Comparison of ENCODE assay signal across 27 mouse cellular contexts in genomic region chr3:80002335-80002734, GRCm38 (mm10).
A peak's percentile ranks its signal among the peaks of the same experiment; 100 is the strongest.
DNase-seq lines count a peak whose midpoint lies in the region; ATAC-seq and TF ChIP-seq lines count a peak whose summit lies in the region.
"Had no signal": no experiment of that assay in that cellular context is flagged by ENCODE, and none has a peak within 500 bp of the region (broad histone marks: within the 10 kb centered on the region; RNA-seq: fewer than 3 reads in every experiment).

No protein-coding gene starts in this region.

- H3K9me3 ChIP-seq in hindbrain, embryonic 12.5 days (replicated peaks), result no peaks in the 10 kb centered on the region
- H3K9me3 ChIP-seq in hindbrain, embryonic 14.5 days (ENCODE audit: control insufficient read depth, low read length), result no peaks in the 10 kb centered on the region
- no peaks in the 10 kb centered on the region for H3K9me3 ChIP-seq in neural tube, embryonic 11.5 days (ENCODE audit: control insufficient read depth, low read length)
- H3K9me3 ChIP-seq in neural tube, embryonic 15.5 days (replicated peaks), result no peaks in the 10 kb centered on the region
- no peaks in the 10 kb centered on the region for H3K9me3 ChIP-seq in forebrain, embryonic 15.5 days
- H3K9me3 ChIP-seq: embryonic facial prominence, embryonic 13.5 days; heart, embryonic 10.5 days; heart, embryonic 15.5 days; limb, embryonic 10.5 days; limb, embryonic 15.5 days; liver, embryonic 13.5 days had no signal

- no peak overlapping the region for H3K4me3 ChIP-seq in hindbrain, embryonic 12.5 days
- no peak overlapping the region for H3K4me3 ChIP-seq in hindbrain, embryonic 14.5 days (replicated peaks; ENCODE audit: low read length)
- H3K4me3 ChIP-seq in neural tube, embryonic 11.5 days (ENCODE audit: low read depth, low read length), result no peak overlapping the region
- no peak overlapping the region for H3K4me3 ChIP-seq in neural tube, embryonic 15.5 days (replicated peaks)
- no peak overlapping the region for H3K4me3 ChIP-seq in forebrain, embryonic 15.5 days
- no peak overlapping the region for H3K4me3 ChIP-seq in left cerebral cortex, adult 2 months
- H3K4me3 ChIP-seq: embryonic facial prominence, embryonic 13.5 days; erythroblast, embryonic 14.5 days; heart, embryonic 10.5 days; heart, embryonic 15.5 days; limb, embryonic 10.5 days; limb, embryonic 15.5 days; liver, embryonic 13.5 days had no signal

- DNase-seq in hindbrain, embryonic 14.5 days (ENCODE audit: low spot score), result no peak
- no peak for DNase-seq in neural tube, embryonic 11.5 days (ENCODE audit: low spot score)
- DNase-seq in right cerebral cortex, adult 2 months (ENCODE audit: low spot score in 2 of 2), result no peak
- no peak for DNase-seq in left cerebral cortex, adult 2 months (ENCODE audit: extremely low spot score in 1 of 2, low spot score in 2 of 2)
- DNase-seq: adrenal gland, postnatal 25 days; B cell, adult 2 months; cerebellum, adult 2 months; cerebellum, postnatal 25 days; gastrocnemius, postnatal 14 days; kidney, adult 9 months; kidney, postnatal 10 days; layer of hippocampus, postnatal 36 days; liver, embryonic 13.5 days; lung, adult 2 months; lung, postnatal 10 days; thymus, postnatal 4 days had no signal

- WGBS in hindbrain, embryonic 12.5 days, result 36% methylated on average over 6 of the region's 6 CpGs
- 31% methylated on average over 6 of the region's 6 CpGs for WGBS in hindbrain, embryonic 14.5 days
- 55% methylated on average over 6 of the region's 6 CpGs for WGBS in neural tube, embryonic 11.5 days
- 25% methylated on average over 6 of the region's 6 CpGs for WGBS in neural tube, embryonic 15.5 days
- WGBS in forebrain, embryonic 15.5 days, result 35% methylated on average over 6 of the region's 6 CpGs

- TF ChIP-seq CTCF in left cerebral cortex, adult 2 months (IDR thresholded peaks at IDR 0.05), result no peak

- 0 out of 2 replicates have a peak, but pooled peaks cover 2% of the 10 kb centered on the region for H3K4me1 ChIP-seq in hindbrain, embryonic 12.5 days
- no peaks in the 10 kb centered on the region for H3K4me1 ChIP-seq in hindbrain, embryonic 14.5 days (replicated peaks; ENCODE audit: control insufficient read depth, insufficient read depth, low read length)
- no peaks in the 10 kb centered on the region for H3K4me1 ChIP-seq in neural tube, embryonic 11.5 days (ENCODE audit: control insufficient read depth, insufficient read depth, low read length)
- no peaks in the 10 kb centered on the region for H3K4me1 ChIP-seq in neural tube, embryonic 15.5 days
- H3K4me1 ChIP-seq in forebrain, embryonic 15.5 days, result 0 out of 2 replicates have a peak, but pooled peaks cover 2% of the 10 kb centered on the region
- H3K4me1 ChIP-seq: embryonic facial prominence, embryonic 13.5 days; limb, embryonic 15.5 days had no signal

- no peak overlapping the region for H3K9ac ChIP-seq in hindbrain, embryonic 12.5 days
- H3K9ac ChIP-seq in hindbrain, embryonic 14.5 days, result no peak overlapping the region
- H3K9ac ChIP-seq in neural tube, embryonic 11.5 days (ENCODE audit: low read length), result no peak overlapping the region
- no peak overlapping the region for H3K9ac ChIP-seq in neural tube, embryonic 15.5 days (replicated peaks)
- no peak overlapping the region for H3K9ac ChIP-seq in forebrain, embryonic 15.5 days (replicated peaks)
- H3K9ac ChIP-seq: embryonic facial prominence, embryonic 13.5 days; heart, embryonic 15.5 days; limb, embryonic 15.5 days; liver, embryonic 13.5 days had no signal

- peak; percentile 56; the same call in 1 of the 2 replicates for ATAC-seq in hindbrain, embryonic 12.5 days (ENCODE audit: low FRiP score)
- no peak for ATAC-seq in hindbrain, embryonic 14.5 days (ENCODE audit: low FRiP score)
- ATAC-seq in neural tube, embryonic 11.5 days (ENCODE audit: insufficient read depth, low FRiP score, low TSS enrichment), result peak; percentile 65; the same call in 1 of the 2 replicates
- ATAC-seq in neural tube, embryonic 15.5 days (ENCODE audit: low FRiP score), result no peak
- ATAC-seq in forebrain, embryonic 15.5 days (replicated peaks), result peak; percentile 53; the same call in 1 of the 2 replicates
- ATAC-seq: intestine, postnatal 0 days had no signal

- no peak overlapping the region for H3K27ac ChIP-seq in hindbrain, embryonic 12.5 days
- no peak overlapping the region for H3K27ac ChIP-seq in hindbrain, embryonic 14.5 days
- no peak overlapping the region for H3K27ac ChIP-seq in neural tube, embryonic 11.5 days (ENCODE audit: low read depth, low read length)
- no peak overlapping the region for H3K27ac ChIP-seq in neural tube, embryonic 15.5 days (replicated peaks)
- no peak overlapping the region for H3K27ac ChIP-seq in forebrain, embryonic 15.5 days (replicated peaks)
- no peak overlapping the region for H3K27ac ChIP-seq in left cerebral cortex, adult 2 months
- H3K27ac ChIP-seq: embryonic facial prominence, embryonic 13.5 days; heart, embryonic 10.5 days; heart, embryonic 15.5 days; limb, embryonic 10.5 days; limb, embryonic 15.5 days; liver, embryonic 13.5 days; macrophage had no signal

- H3K4me2 ChIP-seq in hindbrain, embryonic 12.5 days (replicated peaks), result no peak overlapping the region
- no peak overlapping the region for H3K4me2 ChIP-seq in hindbrain, embryonic 14.5 days (replicated peaks)
- no peak overlapping the region for H3K4me2 ChIP-seq in neural tube, embryonic 11.5 days (ENCODE audit: low read depth)
- no peak overlapping the region for H3K4me2 ChIP-seq in neural tube, embryonic 15.5 days
- H3K4me2 ChIP-seq in forebrain, embryonic 15.5 days (replicated peaks), result no peak overlapping the region
- H3K4me2 ChIP-seq: embryonic facial prominence, embryonic 13.5 days; heart, embryonic 15.5 days; limb, embryonic 15.5 days; liver, embryonic 13.5 days had no signal

- no peaks in the 10 kb centered on the region for H3K36me3 ChIP-seq in hindbrain, embryonic 12.5 days
- H3K36me3 ChIP-seq in hindbrain, embryonic 14.5 days (replicated peaks; ENCODE audit: control insufficient read depth, insufficient read depth), result no peaks in the 10 kb centered on the region
- H3K36me3 ChIP-seq in neural tube, embryonic 11.5 days (ENCODE audit: control insufficient read depth, insufficient read depth, low read length), result no peaks in the 10 kb centered on the region
- H3K36me3 ChIP-seq in neural tube, embryonic 15.5 days, result no peaks in the 10 kb centered on the region
- H3K36me3 ChIP-seq in forebrain, embryonic 15.5 days, result no peaks in the 10 kb centered on the region
- H3K36me3 ChIP-seq: embryonic facial prominence, embryonic 13.5 days; heart, embryonic 10.5 days; heart, embryonic 15.5 days; limb, embryonic 10.5 days; limb, embryonic 15.5 days; liver, embryonic 13.5 days had no signal

- H3K27me3 ChIP-seq in hindbrain, embryonic 12.5 days, result no peaks in the 10 kb centered on the region
- H3K27me3 ChIP-seq in hindbrain, embryonic 14.5 days (ENCODE audit: control insufficient read depth, insufficient read depth, low read length), result no peaks in the 10 kb centered on the region
- no peaks in the 10 kb centered on the region for H3K27me3 ChIP-seq in neural tube, embryonic 11.5 days (ENCODE audit: control insufficient read depth, insufficient read depth, low read length)
- no peaks in the 10 kb centered on the region for H3K27me3 ChIP-seq in neural tube, embryonic 15.5 days (replicated peaks)
- no peaks in the 10 kb centered on the region for H3K27me3 ChIP-seq in forebrain, embryonic 15.5 days
- H3K27me3 ChIP-seq: embryonic facial prominence, embryonic 13.5 days; heart, embryonic 15.5 days; limb, embryonic 15.5 days; liver, embryonic 13.5 days had no signal

- intact Hi-C loops in left cerebral cortex, adult 2 months (cut with DNase I), result no loop called here

Comparison
In these comparisons a context has a peak if more than half of its experiments do, and no peak if none do; other contexts are left out.
1. ATAC-seq: peak in hindbrain, embryonic 12.5 days (single experiment), neural tube, embryonic 11.5 days (single experiment) and forebrain, embryonic 15.5 days (single experiment); none in hindbrain, embryonic 14.5 days (single experiment) and neural tube, embryonic 15.5 days (single experiment).